Mouse (Mus musculus): ENCODE measurements at regions not wholly inside any gene's neighbourhood (a gene's known extent, or its start where the extent isn't known, plus 50 kb on each side); places are given as distances from the start of the nearest gene placed in this dataset.

- Histone ChIP-seq H3K4me3 (ENCODE audit: insufficient read depth in 1 of 2, low read depth in 2 of 2, low read length in 2 of 2) (no peak overlapping the region), H3K4me1 (replicated peaks; ENCODE audit: control insufficient read depth in 2 of 2, insufficient read depth in 2 of 2, low read length in 1 of 2) (peaks cover 0 to 6% of the 10 kb centered on the region in 2 experiments; a peak in 2 of 4 replicates), H3K27ac (no peak overlapping the region), H3K9me3 (ENCODE audit: control insufficient read depth, low read length) (no peaks in the 10 kb centered on the region), H3K27me3 (ENCODE audit: control insufficient read depth, insufficient read depth, low read length) (no peaks in the 10 kb centered on the region), H3K36me3 (replicated peaks; ENCODE audit: control insufficient read depth, insufficient read depth, low read depth) (no peaks in the 10 kb centered on the region), H3K4me2 (ENCODE audit: low read depth) (no peak overlapping the region), H3K9ac (replicated peaks) (no peak overlapping the region)
- 69% methylated on average over 3 of the region's 3 CpGs for WGBS (ENCODE audit: insufficient replicate concordance)
- ATAC-seq (ENCODE audit: insufficient read depth) (no peak), DNase-seq (ENCODE audit: low read depth in 3 of 3, low spot score in 3 of 3) (no peak)
- TF ChIP-seq CTCF (IDR thresholded peaks at IDR 0.05; ENCODE audit: low read depth) (no peak), EP300 (IDR thresholded peaks at IDR 0.05; ENCODE audit: low read depth) (no peak)
Measured at GRCm38 (mm10) chr2:11399411-11399810, 154.5 kb downstream of the Pfkfb3 start.

GRCm38 (mm10) chr2:11398949-11399348 is 154.9 kb downstream of the Pfkfb3 start:
- Histone ChIP-seq H3K27ac (no peak overlapping the region), H3K4me3 (ENCODE audit: insufficient read depth in 1 of 2, low read depth in 2 of 2, low read length in 2 of 2) (no peak overlapping the region), H3K4me1 (replicated peaks; ENCODE audit: control insufficient read depth in 2 of 2, insufficient read depth in 2 of 2, low read length in 1 of 2) (peaks cover 0 to 6% of the 10 kb centered on the region in 2 experiments; a peak in 2 of 4 replicates), H3K9ac (replicated peaks) (no peak overlapping the region), H3K36me3 (replicated peaks; ENCODE audit: control insufficient read depth, insufficient read depth, low read depth) (no peaks in the 10 kb centered on the region), H3K27me3 (ENCODE audit: control insufficient read depth, insufficient read depth, low read length) (no peaks in the 10 kb centered on the region), H3K9me3 (ENCODE audit: control insufficient read depth, low read length) (no peaks in the 10 kb centered on the region), H3K4me2 (ENCODE audit: low read depth) (no peak overlapping the region)
- WGBS (ENCODE audit: insufficient replicate concordance): 64% methylated on average over 6 of the region's 6 CpGs
- TF ChIP-seq EP300 (IDR thresholded peaks at IDR 0.05; ENCODE audit: low read depth) (no peak), CTCF (IDR thresholded peaks at IDR 0.05; ENCODE audit: low read depth) (no peak)
- DNase-seq (ENCODE audit: low read depth in 3 of 3, low spot score in 3 of 3): no peak
- ATAC-seq (ENCODE audit: insufficient read depth): no peak

GRCm38 (mm10) chr2:11398391-11398790 is 155.5 kb downstream of the Pfkfb3 start:
- H3K4me2 ChIP-seq (ENCODE audit: low read depth): no peak overlapping the region

GRCm38 (mm10) chr2:11396835-11397234 is 157.0 kb downstream of the Pfkfb3 start:
- H3K4me3 ChIP-seq (ENCODE audit: insufficient read depth in 1 of 2, low read depth in 2 of 2, low read length in 2 of 2): no peak overlapping the region
- TF ChIP-seq CTCF (IDR thresholded peaks at IDR 0.05; ENCODE audit: low read depth) (peak; percentile 32), EP300 (IDR thresholded peaks at IDR 0.05; ENCODE audit: low read depth) (no peak)
- peaks cover 0 to 6% of the 10 kb centered on the region in 2 experiments; a peak in 2 of 4 replicates for H3K4me1 ChIP-seq (replicated peaks; ENCODE audit: control insufficient read depth in 2 of 2, insufficient read depth in 2 of 2, low read length in 1 of 2)
- WGBS (ENCODE audit: insufficient replicate concordance): 70% methylated on average over 3 of the region's 3 CpGs
- no peaks in the 10 kb centered on the region for H3K27me3 ChIP-seq (ENCODE audit: control insufficient read depth, insufficient read depth, low read length)
- H3K4me2 ChIP-seq (ENCODE audit: low read depth): no peak overlapping the region
- ATAC-seq (ENCODE audit: insufficient read depth) (no peak), DNase-seq (ENCODE audit: low read depth in 3 of 3, low spot score in 3 of 3) (no peak)
- no peak overlapping the region for H3K27ac ChIP-seq
- no peak overlapping the region for H3K9ac ChIP-seq (replicated peaks)
- no peaks in the 10 kb centered on the region for H3K9me3 ChIP-seq (ENCODE audit: control insufficient read depth, low read length)
- H3K36me3 ChIP-seq (replicated peaks; ENCODE audit: control insufficient read depth, insufficient read depth, low read depth): no peaks in the 10 kb centered on the region

More at GRCm38 (mm10) chr2:11398391-11398790, 155.5 kb downstream of the Pfkfb3 start:
- DNase-seq (ENCODE audit: low read depth in 3 of 3, low spot score in 3 of 3) (no peak), ATAC-seq (ENCODE audit: insufficient read depth) (no peak)
- Histone ChIP-seq H3K27ac (no peak overlapping the region), H3K27me3 (ENCODE audit: control insufficient read depth, insufficient read depth, low read length) (no peaks in the 10 kb centered on the region), H3K36me3 (replicated peaks; ENCODE audit: control insufficient read depth, insufficient read depth, low read depth) (no peaks in the 10 kb centered on the region), H3K9me3 (ENCODE audit: control insufficient read depth, low read length) (no peaks in the 10 kb centered on the region), H3K4me3 (ENCODE audit: insufficient read depth in 1 of 2, low read depth in 2 of 2, low read length in 2 of 2) (no peak overlapping the region), H3K9ac (replicated peaks) (no peak overlapping the region), H3K4me1 (replicated peaks; ENCODE audit: control insufficient read depth in 2 of 2, insufficient read depth in 2 of 2, low read length in 1 of 2) (peaks cover 0 to 6% of the 10 kb centered on the region in 2 experiments; a peak in 2 of 4 replicates)
- TF ChIP-seq EP300 (IDR thresholded peaks at IDR 0.05; ENCODE audit: low read depth) (no peak), CTCF (IDR thresholded peaks at IDR 0.05; ENCODE audit: low read depth) (no peak)
- 12% methylated on average over 6 of the region's 6 CpGs for WGBS (ENCODE audit: insufficient replicate concordance)

- no peak for DNase-seq (ENCODE audit: low read depth in 3 of 3, low spot score in 3 of 3)
- no peak overlapping the region for H3K4me3 ChIP-seq (ENCODE audit: insufficient read depth in 1 of 2, low read depth in 2 of 2, low read length in 2 of 2)
- H3K9ac ChIP-seq (replicated peaks): no peak overlapping the region
- H3K9me3 ChIP-seq (ENCODE audit: control insufficient read depth, low read length): no peaks in the 10 kb centered on the region
- no peak for ATAC-seq (ENCODE audit: insufficient read depth)
- H3K4me2 ChIP-seq (ENCODE audit: low read depth): no peak overlapping the region
- no peak overlapping the region for H3K27ac ChIP-seq
- H3K4me1 ChIP-seq (replicated peaks; ENCODE audit: control insufficient read depth in 2 of 2, insufficient read depth in 2 of 2, low read length in 1 of 2): peaks cover 0 to 6% of the 10 kb centered on the region in 2 experiments; a peak in 2 of 4 replicates
- WGBS (ENCODE audit: insufficient replicate concordance): 12% methylated on average over 4 of the region's 5 CpGs
- H3K27me3 ChIP-seq (ENCODE audit: control insufficient read depth, insufficient read depth, low read length): no peaks in the 10 kb centered on the region
- TF ChIP-seq EP300 (IDR thresholded peaks at IDR 0.05; ENCODE audit: low read depth) (no peak), CTCF (IDR thresholded peaks at IDR 0.05; ENCODE audit: low read depth) (no peak)
- H3K36me3 ChIP-seq (replicated peaks; ENCODE audit: control insufficient read depth, insufficient read depth, low read depth): no peaks in the 10 kb centered on the region
Measured at GRCm38 (mm10) chr2:11394675-11395349, 159.1 kb downstream of the Pfkfb3 start.

Data from liver, embryonic 14.5 days (tissue).